Mouse (Mus musculus): ENCODE results near the gene Zfyve27. TPM values are rescaled to one million over a fixed set of nuclear protein-coding genes. Genes with fewer than 3 reads are reported as not detected.

The Zfyve27 gene
- polyA plus RNA-seq, 1 experiment from 2014 or later: 17.8 TPM

DNA sequence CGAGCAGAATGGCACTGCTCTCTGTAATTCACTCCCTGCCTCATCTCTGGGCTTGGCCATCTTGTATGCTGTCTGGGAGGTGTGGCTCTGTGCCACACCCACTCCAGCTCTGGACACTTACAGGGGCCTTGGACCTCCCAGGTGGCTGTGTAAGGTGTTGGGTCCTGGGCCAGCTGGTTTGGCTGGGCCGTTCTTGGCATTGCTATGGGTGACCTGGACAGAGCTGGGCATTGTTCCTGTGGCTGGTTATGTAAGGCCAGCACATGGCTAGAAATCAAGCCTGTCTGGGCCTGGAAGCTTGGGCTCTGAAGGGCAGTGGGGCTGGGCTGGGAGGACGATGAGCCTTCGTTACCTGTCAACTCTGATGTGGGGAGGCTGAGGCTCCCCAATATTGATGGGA is 40.6 kb downstream of the Zfyve27 start:
- 83% methylated on average over 4 of the region's 4 CpGs for WGBS
- no peak overlapping the region for H3K4me2 ChIP-seq (replicated peaks; ENCODE audit: low read depth, low read length)
- H3K4me1 ChIP-seq (ENCODE audit: control insufficient read depth, insufficient read depth, low read length): no peaks in the 10 kb centered on the region
- no peak for ATAC-seq (ENCODE audit: low FRiP score, low TSS enrichment)
- H3K4me3 ChIP-seq (ENCODE audit: low read length): no peak overlapping the region
- H3K27me3 ChIP-seq (ENCODE audit: control insufficient read depth, insufficient read depth, low read length): peaks cover 54% of the 10 kb centered on the region
- H3K36me3 ChIP-seq (ENCODE audit: control insufficient read depth, insufficient read depth, low read length): no peaks in the 10 kb centered on the region
- H3K9ac ChIP-seq (ENCODE audit: low read depth, low read length): no peak overlapping the region
- no peaks in the 10 kb centered on the region for H3K9me3 ChIP-seq (ENCODE audit: control insufficient read depth, low read length)
- H3K27ac ChIP-seq (ENCODE audit: low read depth, low read length): no peak overlapping the region

DNA sequence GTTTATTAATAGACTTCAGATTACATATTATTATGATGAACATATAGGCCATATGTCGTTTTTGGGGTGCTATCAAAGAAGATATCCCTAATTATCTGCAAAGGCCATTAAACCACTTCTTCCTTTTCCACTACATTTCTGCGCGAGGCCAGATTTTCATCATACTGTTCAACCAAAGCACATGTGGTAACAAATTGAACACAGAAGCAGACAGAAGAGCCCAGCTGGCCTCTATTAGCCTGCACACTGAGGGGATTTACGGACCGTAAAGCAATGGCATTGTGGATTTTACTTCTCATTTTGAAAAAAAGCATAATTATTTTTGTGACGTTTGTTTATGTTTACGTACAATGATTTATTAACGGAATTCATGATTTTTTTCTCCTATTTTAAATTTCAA is 41.5 kb downstream of the Zfyve27 start:
- no peak overlapping the region for H3K4me3 ChIP-seq (ENCODE audit: low read length)
- H3K4me1 ChIP-seq (ENCODE audit: control insufficient read depth, insufficient read depth, low read length): no peaks in the 10 kb centered on the region
- H3K9me3 ChIP-seq (ENCODE audit: control insufficient read depth, low read length): no peaks in the 10 kb centered on the region
- no peaks in the 10 kb centered on the region for H3K36me3 ChIP-seq (ENCODE audit: control insufficient read depth, insufficient read depth, low read length)
- no peak for ATAC-seq (ENCODE audit: low FRiP score, low TSS enrichment)
- H3K9ac ChIP-seq (ENCODE audit: low read depth, low read length): no peak overlapping the region
- H3K4me2 ChIP-seq (replicated peaks; ENCODE audit: low read depth, low read length): no peak overlapping the region
- H3K27me3 ChIP-seq (ENCODE audit: control insufficient read depth, insufficient read depth, low read length): peaks cover 46% of the 10 kb centered on the region
- 85% methylated on average over 8 of the region's 8 CpGs for WGBS
- no peak overlapping the region for H3K27ac ChIP-seq (ENCODE audit: low read depth, low read length)

DNA sequence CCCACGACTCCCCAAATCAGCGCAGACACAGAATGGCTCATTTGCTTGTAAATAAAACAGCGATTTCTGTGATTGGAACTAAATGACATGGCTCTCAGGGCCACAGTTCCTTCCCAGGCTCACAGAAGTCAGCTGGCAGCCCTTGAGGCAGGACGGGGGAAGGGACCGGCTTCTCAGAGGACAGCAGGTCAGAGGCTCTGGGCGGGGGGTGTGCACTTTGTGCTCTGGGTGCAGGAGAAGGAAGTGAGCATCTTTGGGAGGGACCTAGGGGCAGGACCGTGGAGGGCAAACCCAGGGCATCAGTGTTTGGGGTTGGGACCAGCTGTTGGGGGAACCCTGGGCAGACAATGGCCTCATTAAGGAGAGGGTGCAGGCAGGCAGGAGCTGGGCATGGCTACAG is 45.7 kb downstream of the Zfyve27 start:
- Histone ChIP-seq H3K27ac (ENCODE audit: low read depth, low read length) (no peak overlapping the region), H3K9ac (ENCODE audit: low read depth, low read length) (no peak overlapping the region), H3K4me2 (replicated peaks; ENCODE audit: low read depth, low read length) (no peak overlapping the region), H3K9me3 (ENCODE audit: control insufficient read depth, low read length) (no peaks in the 10 kb centered on the region), H3K4me1 (ENCODE audit: control insufficient read depth, insufficient read depth, low read length) (no peaks in the 10 kb centered on the region), H3K4me3 (ENCODE audit: low read length) (no peak overlapping the region), H3K27me3 (ENCODE audit: control insufficient read depth, insufficient read depth, low read length) (0 out of 2 replicates have a peak, but pooled peaks cover 4% of the 10 kb centered on the region), H3K36me3 (ENCODE audit: control insufficient read depth, insufficient read depth, low read length) (no peaks in the 10 kb centered on the region)
- no peak for ATAC-seq (ENCODE audit: low FRiP score, low TSS enrichment)
- 57% methylated on average over 7 of the region's 7 CpGs for WGBS

DNA sequence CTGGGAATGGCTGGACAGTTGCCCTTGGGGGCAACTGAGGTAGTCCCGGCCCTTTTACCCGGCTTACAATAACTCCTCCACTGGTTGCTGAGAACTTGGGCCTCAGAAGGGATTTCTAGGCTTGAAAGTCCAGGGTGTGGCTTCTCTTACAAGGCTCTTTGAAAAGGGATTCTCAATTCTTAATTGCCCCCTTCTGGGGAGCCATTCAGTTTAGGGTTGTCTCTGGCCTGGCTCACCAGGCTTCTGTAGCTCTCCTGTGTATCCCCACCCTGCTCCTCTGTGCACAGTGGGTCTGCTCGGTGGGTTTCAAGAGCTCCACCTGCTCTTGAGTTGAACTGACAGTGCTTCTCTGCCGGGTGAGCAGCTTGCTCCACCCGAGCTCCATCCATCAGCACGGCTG is 46.2 kb downstream of the Zfyve27 start:
- 68% methylated on average over 6 of the region's 6 CpGs for WGBS
- Histone ChIP-seq H3K4me1 (ENCODE audit: control insufficient read depth, insufficient read depth, low read length) (no peaks in the 10 kb centered on the region), H3K9ac (ENCODE audit: low read depth, low read length) (no peak overlapping the region), H3K27me3 (ENCODE audit: control insufficient read depth, insufficient read depth, low read length) (0 out of 2 replicates have a peak, but pooled peaks cover 4% of the 10 kb centered on the region), H3K4me3 (ENCODE audit: low read length) (no peak overlapping the region), H3K9me3 (ENCODE audit: control insufficient read depth, low read length) (no peaks in the 10 kb centered on the region), H3K27ac (ENCODE audit: low read depth, low read length) (no peak overlapping the region), H3K4me2 (replicated peaks; ENCODE audit: low read depth, low read length) (no peak overlapping the region), H3K36me3 (ENCODE audit: control insufficient read depth, insufficient read depth, low read length) (no peaks in the 10 kb centered on the region)
- no peak for ATAC-seq (ENCODE audit: low FRiP score, low TSS enrichment)

DNA sequence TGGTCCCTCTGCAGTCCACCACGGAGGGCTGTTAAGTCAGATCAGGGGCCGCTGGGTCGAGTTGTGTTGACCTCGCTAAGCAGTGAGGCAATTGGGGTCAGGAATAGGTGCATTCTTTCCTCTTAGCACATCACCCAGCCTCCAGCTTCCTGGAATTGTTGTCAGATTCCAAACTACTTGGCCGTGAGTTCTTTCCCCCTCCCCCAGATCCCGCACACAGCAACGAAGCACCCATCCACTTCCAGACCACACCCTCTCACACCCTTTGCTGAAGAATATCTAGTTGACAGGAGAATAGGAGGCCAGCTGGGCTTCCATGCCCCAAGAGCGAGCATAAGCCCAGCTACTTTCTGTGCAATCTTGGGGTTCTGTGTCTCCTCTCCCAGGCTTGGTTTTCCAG is 48.2 kb downstream of the Zfyve27 start:
- no peak overlapping the region for H3K9ac ChIP-seq (ENCODE audit: low read depth, low read length)
- no peak overlapping the region for H3K4me3 ChIP-seq (ENCODE audit: low read length)
- no peak overlapping the region for H3K27ac ChIP-seq (ENCODE audit: low read depth, low read length)
- ATAC-seq (ENCODE audit: low FRiP score, low TSS enrichment): no peak
- no peaks in the 10 kb centered on the region for H3K36me3 ChIP-seq (ENCODE audit: control insufficient read depth, insufficient read depth, low read length)
- 44% methylated on average over 8 of the region's 8 CpGs for WGBS
- no peak overlapping the region for H3K4me2 ChIP-seq (replicated peaks; ENCODE audit: low read depth, low read length)
- no peaks in the 10 kb centered on the region for H3K4me1 ChIP-seq (ENCODE audit: control insufficient read depth, insufficient read depth, low read length)
- 0 out of 2 replicates have a peak, but pooled peaks cover 4% of the 10 kb centered on the region for H3K27me3 ChIP-seq (ENCODE audit: control insufficient read depth, insufficient read depth, low read length)
- no peaks in the 10 kb centered on the region for H3K9me3 ChIP-seq (ENCODE audit: control insufficient read depth, low read length)

DNA sequence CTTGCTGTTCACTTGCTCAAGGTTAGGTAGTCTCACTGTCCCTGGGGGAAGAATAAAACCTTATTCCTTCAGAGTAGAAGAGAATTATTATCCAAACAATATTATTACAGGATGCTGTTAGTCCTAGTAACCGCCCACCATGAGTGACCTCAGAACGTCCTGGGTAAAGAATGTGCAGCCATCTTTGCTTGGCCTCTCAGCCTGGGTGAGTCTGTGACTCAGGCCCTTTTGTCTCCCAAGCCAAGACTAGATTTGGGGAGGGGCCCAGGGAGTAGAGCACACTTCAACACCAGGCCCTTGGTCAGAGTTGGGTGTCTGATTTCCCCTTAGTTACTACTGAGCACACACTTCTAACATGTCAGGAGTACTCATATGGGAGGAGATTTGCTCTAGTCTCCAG is 50.9 kb downstream of the Zfyve27 start:
- Histone ChIP-seq H3K4me3 (ENCODE audit: low read length) (no peak overlapping the region), H3K4me2 (replicated peaks; ENCODE audit: low read depth, low read length) (no peak overlapping the region), H3K36me3 (ENCODE audit: control insufficient read depth, insufficient read depth, low read length) (no peaks in the 10 kb centered on the region), H3K27ac (ENCODE audit: low read depth, low read length) (no peak overlapping the region), H3K27me3 (ENCODE audit: control insufficient read depth, insufficient read depth, low read length) (no peaks in the 10 kb centered on the region), H3K4me1 (ENCODE audit: control insufficient read depth, insufficient read depth, low read length) (no peaks in the 10 kb centered on the region), H3K9me3 (ENCODE audit: control insufficient read depth, low read length) (no peaks in the 10 kb centered on the region), H3K9ac (ENCODE audit: low read depth, low read length) (no peak overlapping the region)
- 70% methylated on average over 2 of the region's 2 CpGs for WGBS
- ATAC-seq (ENCODE audit: low FRiP score, low TSS enrichment): no peak

DNA sequence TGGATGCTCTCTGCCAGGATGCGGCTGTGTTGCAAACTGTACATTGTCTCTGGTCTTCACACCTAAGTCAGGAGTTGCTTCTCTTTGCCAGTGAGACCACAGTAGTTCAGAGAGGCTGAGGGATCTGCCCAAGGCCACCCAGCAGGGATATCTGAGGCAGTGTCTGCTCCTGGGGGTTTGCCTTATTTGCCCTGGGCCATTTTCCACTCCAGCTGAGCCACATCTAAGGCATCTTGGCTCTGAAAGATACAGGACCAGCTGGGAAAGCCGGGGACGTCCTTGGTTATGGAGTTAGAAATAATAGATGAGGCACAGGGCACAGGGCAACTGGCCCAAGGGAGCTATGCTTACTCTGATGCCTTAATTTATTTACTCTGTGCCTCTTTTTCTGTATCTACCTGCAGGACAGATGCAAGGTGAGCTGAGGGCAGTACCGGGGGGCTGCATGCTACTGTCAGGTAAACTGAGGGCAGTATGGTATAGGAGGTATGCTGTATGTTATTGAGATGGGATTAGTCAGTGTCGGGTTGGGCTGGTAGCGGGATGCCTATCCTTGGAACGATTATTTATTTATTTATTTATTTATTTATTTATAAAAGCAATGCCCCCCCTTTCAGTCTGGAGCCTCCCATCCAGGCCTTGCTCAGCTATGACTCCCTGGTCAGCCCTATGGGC is 53.1 kb downstream of the Zfyve27 start:
- Histone ChIP-seq H3K9me3 (ENCODE audit: control insufficient read depth, low read length) (no peaks in the 10 kb centered on the region), H3K9ac (ENCODE audit: low read depth, low read length) (no peak overlapping the region), H3K4me2 (replicated peaks; ENCODE audit: low read depth, low read length) (no peak overlapping the region), H3K4me1 (ENCODE audit: control insufficient read depth, insufficient read depth, low read length) (no peaks in the 10 kb centered on the region), H3K4me3 (ENCODE audit: low read length) (no peak overlapping the region), H3K27ac (ENCODE audit: low read depth, low read length) (no peak overlapping the region), H3K36me3 (ENCODE audit: control insufficient read depth, insufficient read depth, low read length) (no peaks in the 10 kb centered on the region), H3K27me3 (ENCODE audit: control insufficient read depth, insufficient read depth, low read length) (no peaks in the 10 kb centered on the region)
- ATAC-seq (ENCODE audit: low FRiP score, low TSS enrichment): no peak
- 68% methylated on average over 7 of the region's 7 CpGs for WGBS

DNA sequence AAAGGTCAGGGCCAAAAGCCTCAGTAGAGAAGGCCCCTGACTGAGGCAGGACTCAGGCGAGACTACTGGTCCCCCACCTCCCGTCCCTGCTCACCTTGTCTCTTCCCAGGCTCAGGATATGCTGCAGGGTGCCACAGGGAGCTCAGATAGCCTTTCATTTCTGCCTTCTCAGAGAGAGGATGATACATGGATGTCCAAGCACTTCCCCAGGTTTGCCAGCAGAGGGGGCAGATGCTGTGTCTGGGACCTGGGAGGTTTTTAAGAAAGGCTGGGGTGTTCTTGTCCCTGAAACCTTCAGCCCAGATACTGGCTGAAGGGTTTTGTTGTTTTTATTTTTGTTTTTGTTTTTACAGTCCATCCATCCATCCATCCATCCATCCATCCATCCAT is 53.6 kb downstream of the Zfyve27 start:
- Histone ChIP-seq H3K27me3 (ENCODE audit: control insufficient read depth, insufficient read depth, low read length) (no peaks in the 10 kb centered on the region), H3K9ac (ENCODE audit: low read depth, low read length) (no peak overlapping the region), H3K27ac (ENCODE audit: low read depth, low read length) (no peak overlapping the region), H3K4me2 (replicated peaks; ENCODE audit: low read depth, low read length) (no peak overlapping the region), H3K4me3 (ENCODE audit: low read length) (no peak overlapping the region), H3K9me3 (ENCODE audit: control insufficient read depth, low read length) (no peaks in the 10 kb centered on the region), H3K36me3 (ENCODE audit: control insufficient read depth, insufficient read depth, low read length) (no peaks in the 10 kb centered on the region), H3K4me1 (ENCODE audit: control insufficient read depth, insufficient read depth, low read length) (no peaks in the 10 kb centered on the region)
- 24% methylated on average over 2 of the region's 2 CpGs for WGBS
- no peak for ATAC-seq (ENCODE audit: low FRiP score, low TSS enrichment)

DNA sequence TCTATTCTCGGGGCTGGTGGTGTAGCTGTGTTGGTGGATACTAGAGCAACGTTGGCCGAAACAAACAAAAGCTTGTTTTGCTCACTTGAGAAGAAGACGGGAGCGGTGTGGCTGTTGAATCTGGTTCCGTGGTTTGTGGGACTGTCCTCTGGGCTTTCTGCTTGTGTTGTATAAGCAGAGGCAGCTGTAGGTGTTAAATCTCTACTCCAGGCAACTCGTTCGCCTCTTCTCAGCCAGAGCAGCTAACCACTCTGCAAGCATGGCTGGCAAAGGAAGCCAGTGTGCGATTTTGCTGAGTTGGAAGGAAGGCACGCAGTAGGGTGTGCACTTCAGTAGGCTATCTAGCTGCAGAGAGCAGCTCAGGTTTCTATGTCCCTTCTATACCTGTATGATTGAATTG is 62.7 kb downstream of the Zfyve27 start:
- H3K4me3 ChIP-seq (ENCODE audit: low read length): no peak overlapping the region
- H3K9ac ChIP-seq (ENCODE audit: low read depth, low read length): no peak overlapping the region
- ATAC-seq (ENCODE audit: low FRiP score, low TSS enrichment): no peak
- no peak overlapping the region for H3K27ac ChIP-seq (ENCODE audit: low read depth, low read length)
- H3K4me1 ChIP-seq (ENCODE audit: control insufficient read depth, insufficient read depth, low read length): no peaks in the 10 kb centered on the region
- H3K27me3 ChIP-seq (ENCODE audit: control insufficient read depth, insufficient read depth, low read length): no peaks in the 10 kb centered on the region
- H3K4me2 ChIP-seq (replicated peaks; ENCODE audit: low read depth, low read length): no peak overlapping the region
- no peaks in the 10 kb centered on the region for H3K9me3 ChIP-seq (ENCODE audit: control insufficient read depth, low read length)
- WGBS: 75% methylated on average over 10 of the region's 10 CpGs
- H3K36me3 ChIP-seq (ENCODE audit: control insufficient read depth, insufficient read depth, low read length): no peaks in the 10 kb centered on the region
